Mouse (Mus musculus) left cerebral cortex, postnatal 25 days (tissue): ENCODE data around the gene Gtf3c6. TPM values are rescaled to one million over a fixed set of nuclear protein-coding genes. Genes with fewer than 3 reads are reported as not detected.

Experiments
- DNase-seq, 2 experiments: peaks; one replicate each; pipeline ENCODE4 v3.0.0; 2022; ENCODE audit warnings: low spot score in 2 of 2, mixed read lengths in 1 of 2
- intact Hi-C: fragments of 180-260 bp; cut with DNase I; formaldehyde crosslinking; loops from one replicate; pipeline ENCODE4 v1.15.1; 2025
- total RNA-seq, 2 experiments: library from RNA; stranded (reverse); gene quantifications; 2 replicates each; pipeline ENCODE4 v1.2.3; 2021

The Gtf3c6 gene
- 10 to 100 TPM; 22.6 to 24.5 TPM for total RNA-seq

DNA sequence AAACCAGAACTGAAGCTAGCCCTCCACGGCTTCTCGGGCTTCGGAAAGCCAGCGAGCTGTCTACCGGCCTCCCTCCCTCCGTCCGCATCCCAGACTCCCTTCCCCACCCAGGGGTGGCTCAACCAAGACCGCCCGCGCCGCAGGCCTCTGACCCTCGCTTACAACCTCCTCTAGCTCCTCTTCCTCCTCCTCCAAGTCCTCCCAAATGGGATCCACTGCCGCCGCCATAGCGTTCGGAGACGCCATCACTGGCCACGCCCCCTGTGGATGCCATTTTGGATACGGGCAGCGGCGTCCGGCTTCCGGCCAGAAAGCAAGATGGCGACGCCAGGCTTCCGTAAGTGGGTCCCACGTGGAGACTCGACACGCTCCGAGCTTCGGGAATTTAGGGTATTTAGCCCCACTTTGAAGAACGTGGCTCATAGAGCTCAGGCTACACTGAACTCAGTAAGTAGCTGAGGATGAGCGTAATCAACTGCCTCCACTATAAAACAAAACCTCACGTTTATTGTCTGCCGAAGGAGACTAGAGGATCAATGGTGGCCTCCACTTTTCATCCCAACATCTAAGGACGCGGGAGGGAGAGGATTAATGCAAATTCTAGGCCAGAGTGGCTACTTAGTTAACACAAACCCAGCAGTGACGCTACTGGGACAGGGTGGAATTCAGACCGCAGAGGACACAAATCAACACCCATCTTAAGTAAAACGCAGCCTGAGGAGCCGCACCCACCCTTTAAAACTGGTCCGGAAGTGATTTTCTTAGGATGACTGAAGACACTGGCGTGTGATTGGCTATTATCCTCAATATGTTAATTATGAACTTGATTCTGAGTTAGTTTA lies at the start of gene Gtf3c6:
TSS of gene Gtf3c6 (minus strand) at position 695 of the 842 bp plus-strand sequence.
- peak; percentile 95 for DNase-seq
- intact Hi-C loops: loop anchor here (2.0 to 5.0 kb wide), 2 partner anchors 45 to 90 kb away; partner anchors contain the start of gene Amd1

- no peak for DNase-seq
- intact Hi-C loops: no loop called here
Observed at GRCm38 (mm10) chr10:40305989-40306388, 48.1 kb upstream of the Gtf3c6 start.

DNA sequence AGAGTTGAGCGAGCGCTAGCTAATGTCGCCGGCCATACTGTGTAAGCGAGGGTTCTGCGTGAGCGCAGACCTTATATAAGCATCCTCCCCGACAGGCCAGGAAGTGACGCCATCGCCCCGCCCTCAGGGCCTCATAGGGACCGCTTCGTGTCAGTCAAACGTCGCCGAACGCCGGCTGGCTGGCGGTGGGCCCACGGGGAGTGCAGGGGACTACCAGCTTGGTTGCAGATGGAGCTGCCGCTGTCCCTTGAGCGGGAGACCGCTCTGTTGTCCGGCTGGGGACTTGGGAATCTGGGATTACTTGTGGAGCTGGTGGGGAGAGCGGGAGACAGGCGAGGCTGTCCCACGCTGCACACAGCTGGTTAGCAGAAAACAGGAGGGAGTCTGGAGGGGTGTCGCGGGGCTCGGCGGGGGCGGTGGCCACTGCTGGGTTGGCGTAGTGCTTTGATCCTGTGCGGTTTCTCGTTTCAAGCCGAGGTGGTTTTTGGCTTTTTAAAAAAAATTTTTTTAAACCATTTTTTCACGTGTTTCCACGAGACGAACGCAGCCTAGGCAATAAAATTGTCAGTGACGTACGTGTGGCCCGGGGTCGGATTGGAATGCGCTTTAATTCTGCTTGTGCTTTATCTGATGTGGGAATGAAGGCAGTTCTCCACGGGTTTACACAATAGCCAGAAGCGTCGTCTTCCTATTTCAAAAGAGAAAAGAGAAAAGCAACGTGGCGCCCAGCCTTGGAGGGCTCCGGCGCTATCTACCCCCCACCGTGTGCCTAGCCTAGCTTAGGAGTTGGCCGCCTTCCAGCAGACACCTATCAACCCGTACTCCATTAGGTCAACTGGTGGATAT lies 44.5 kb upstream of the Gtf3c6 start, which contains the start of gene Amd1:
TSS of gene Amd1 (minus strand) at position 47 of the 846 bp plus-strand sequence.
- peak; percentile 100 for DNase-seq
- intact Hi-C loops: loop anchor here (1.0 to 2.0 kb wide), 2 partner anchors 44 to 47 kb away; partner anchors contain the start of gene Gtf3c6

DNA sequence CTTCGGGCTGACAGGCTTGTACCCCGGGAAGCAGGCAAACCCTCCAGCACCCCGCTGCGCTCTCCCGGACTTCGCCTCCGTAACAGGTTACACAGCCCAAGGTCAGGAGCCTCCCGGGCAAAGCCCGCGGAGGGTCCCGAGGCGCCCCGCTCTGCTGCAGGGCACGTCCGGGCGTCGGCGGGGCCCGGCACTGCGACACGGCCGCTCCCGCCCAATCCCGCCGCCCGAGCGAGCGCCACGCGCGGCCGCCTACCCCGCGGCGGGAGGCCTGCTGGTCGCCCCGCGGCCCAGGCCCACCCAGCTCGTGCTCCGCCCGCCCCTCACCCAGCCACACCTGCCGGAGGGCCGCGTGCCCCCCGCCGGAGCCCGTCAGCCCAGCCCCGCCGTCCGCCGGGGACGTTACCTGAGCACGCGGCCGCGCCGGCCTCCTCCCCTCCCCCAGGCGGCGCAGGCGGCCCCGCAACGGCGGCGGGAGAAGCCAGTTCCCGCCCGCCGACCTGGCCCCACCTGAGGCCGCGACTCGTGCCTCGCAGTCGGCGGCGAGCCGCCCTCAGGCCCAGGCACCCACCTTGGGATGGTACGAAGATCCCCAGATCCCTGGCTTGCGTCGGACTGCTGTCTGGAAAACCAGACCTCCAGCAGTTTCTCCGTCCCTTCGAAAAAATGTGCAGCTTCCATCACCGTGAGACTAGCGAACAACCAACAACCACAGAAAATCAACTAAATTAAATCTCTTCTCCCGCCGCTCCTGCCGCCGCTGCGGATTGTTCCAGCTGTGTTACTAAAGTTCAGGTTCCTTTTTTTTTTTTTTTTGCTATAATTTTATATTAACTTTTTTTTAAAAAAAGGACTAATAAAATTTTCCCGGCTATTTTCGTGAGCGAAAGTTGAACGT lies 43.5 kb upstream of the Gtf3c6 start:
- intact Hi-C loops: loop anchor here (1.0 to 2.0 kb wide), 2 partner anchors 43 to 48 kb away; partner anchors contain the start of gene Gtf3c6
- peak; percentile 24 to 54 for DNase-seq

DNA sequence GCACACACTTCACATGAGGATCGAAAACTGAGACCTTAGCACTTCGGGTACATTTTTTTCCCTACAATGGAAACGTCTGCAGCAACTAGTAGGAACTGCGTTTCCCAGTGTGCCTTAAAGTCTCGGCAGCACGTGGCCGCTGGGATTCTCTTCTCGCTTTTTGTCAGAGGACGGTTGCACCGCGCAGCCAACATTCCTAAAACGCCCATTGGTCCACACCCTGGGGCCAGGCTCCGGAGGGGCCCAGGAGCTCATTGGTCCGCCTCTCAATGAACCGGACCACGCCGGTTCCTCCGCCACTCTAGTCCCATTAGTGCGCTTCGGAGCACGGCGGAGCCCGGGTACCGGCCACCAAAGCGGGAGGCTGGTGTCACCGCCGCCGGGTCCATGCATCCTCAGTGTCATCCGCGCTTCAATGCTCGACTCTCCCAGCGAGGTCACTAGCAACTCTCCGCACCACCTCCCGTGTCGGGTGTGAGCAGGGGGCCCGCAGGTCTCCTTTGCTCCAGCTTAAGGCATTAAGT lies 42.8 kb upstream of the Gtf3c6 start:
- intact Hi-C loops: no loop called here
- peak; percentile 84 to 90 for DNase-seq

DNA sequence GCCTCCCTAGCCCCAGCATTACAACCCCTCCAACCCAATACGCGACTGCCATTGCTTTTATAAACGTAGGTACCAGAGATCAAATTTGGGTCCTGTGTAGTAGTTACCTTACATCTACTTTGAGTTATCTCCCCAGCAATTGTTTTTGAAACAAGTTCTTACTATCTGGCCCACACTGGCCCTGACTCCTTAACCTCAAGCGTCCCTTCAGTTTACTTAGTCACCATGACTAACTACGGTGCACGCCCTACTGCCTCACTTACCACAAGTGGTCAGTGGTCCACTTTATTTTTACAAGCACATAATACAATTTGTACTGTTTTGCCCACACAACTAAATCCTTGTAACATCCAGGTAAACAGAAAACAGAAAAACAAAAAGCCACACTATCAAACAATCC lies 34.7 kb upstream of the Gtf3c6 start:
- DNase-seq: no peak
- intact Hi-C loops: no loop called here

- DNase-seq: peak in 1 of 2 experiments; percentile 11
- intact Hi-C loops: no loop called here
Observed at GRCm38 (mm10) chr10:40286767-40287166, 28.9 kb upstream of the Gtf3c6 start.

GRCm38 (mm10) chr10:40285571-40285970 lies 27.7 kb upstream of the Gtf3c6 start:
- DNase-seq: no peak
- intact Hi-C loops: no loop called here

DNA sequence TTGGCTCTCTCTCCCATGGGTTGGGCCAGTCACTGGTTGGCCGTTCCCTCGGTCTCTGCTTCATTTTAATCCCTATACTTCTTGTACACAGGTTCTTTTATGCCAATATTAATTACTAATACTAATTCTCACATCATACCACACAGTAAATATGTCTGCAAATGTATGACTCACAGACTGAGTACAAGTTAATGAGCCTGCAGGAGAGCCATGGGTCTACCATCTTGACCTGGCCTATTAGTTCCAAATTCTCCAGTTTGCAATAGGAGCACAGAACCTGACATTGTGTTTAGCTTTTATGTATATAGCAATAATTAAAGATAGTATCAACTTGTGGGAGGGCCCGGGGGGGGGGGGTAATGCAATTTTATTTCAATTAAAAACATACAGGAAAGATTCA lies 27.1 kb upstream of the Gtf3c6 start:
- intact Hi-C loops: no loop called here
- DNase-seq: no peak

- intact Hi-C loops: no loop called here
- DNase-seq: peak; percentile 48 to 78
Observed at GRCm38 (mm10) chr10:40284179-40284831, 26.4 kb upstream of the Gtf3c6 start.

- no peak for DNase-seq
Observed at GRCm38 (mm10) chr10:40283636-40284035, 25.7 kb upstream of the Gtf3c6 start.

GRCm38 (mm10) chr10:40281565-40281964 lies 23.7 kb upstream of the Gtf3c6 start:
- no peak for DNase-seq
- intact Hi-C loops: no loop called here

More at GRCm38 (mm10) chr10:40283636-40284035, 25.7 kb upstream of the Gtf3c6 start:
- intact Hi-C loops: no loop called here

DNA sequence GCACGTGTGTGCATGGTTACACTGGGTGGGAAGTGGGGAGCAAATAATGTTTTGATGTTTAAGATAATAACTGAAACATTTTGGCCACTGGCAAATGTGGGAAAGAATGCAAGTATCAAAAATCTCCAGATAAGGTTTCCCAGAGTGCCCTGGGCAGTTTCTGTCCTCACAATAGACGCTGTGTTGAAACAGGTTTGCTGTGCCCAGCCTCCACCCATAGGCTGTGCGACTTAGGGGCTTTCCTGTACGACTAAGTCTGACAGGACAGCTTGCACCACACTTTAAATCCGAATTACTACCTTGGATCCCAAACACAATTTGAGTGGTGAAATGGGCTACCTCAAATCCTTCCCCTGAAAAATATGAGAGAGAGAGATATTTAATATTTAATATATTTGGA lies 20.4 kb upstream of the Gtf3c6 start:
- intact Hi-C loops: no loop called here
- no peak for DNase-seq

- DNase-seq: peak in 1 of 2 experiments; percentile 5
- intact Hi-C loops: no loop called here
Observed at GRCm38 (mm10) chr10:40275991-40276390, 18.1 kb upstream of the Gtf3c6 start.

DNA sequence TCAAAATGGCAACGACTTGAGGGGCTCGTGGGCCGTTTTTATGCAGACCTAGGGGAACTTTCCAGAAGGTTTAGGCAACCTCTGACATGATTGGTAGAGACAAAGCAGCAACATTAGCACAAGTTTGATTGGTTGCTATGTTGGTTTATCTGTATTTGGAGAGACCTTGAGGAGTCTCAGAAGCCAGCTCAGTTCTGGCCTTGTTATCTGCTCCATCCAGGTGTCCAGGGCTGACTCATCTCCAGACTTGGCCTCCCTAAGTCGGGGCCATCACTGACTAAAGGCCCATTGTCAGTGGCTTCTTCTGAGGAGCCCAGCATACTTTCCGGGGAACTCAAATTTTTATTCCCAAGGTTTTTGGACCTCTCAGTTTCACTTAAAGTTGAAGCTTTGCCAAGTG lies 16.0 kb upstream of the Gtf3c6 start:
- intact Hi-C loops: no loop called here
- no peak for DNase-seq

GRCm38 (mm10) chr10:40271216-40271615 lies 13.3 kb upstream of the Gtf3c6 start:
- DNase-seq: no peak
- intact Hi-C loops: no loop called here

DNA sequence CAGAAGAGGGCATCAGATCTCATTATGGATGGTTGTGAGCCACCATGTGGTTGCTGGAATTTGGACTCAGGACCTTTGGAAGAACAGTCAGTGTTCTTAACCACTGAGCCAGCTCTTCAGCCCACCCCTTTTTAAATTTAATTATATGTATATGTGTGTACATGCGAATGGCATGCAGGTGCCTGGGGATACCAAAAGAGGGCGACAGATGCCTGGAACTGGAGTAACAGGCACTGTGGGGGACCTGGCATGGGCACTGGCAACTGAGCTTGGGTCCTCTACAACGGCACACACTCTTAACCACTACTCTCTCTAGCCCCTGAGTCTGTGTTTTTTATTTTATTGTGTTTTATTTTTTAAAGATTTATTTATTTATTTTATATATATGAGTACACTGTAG lies 7.0 kb upstream of the Gtf3c6 start:
- DNase-seq: no peak
- intact Hi-C loops: no loop called here

DNA sequence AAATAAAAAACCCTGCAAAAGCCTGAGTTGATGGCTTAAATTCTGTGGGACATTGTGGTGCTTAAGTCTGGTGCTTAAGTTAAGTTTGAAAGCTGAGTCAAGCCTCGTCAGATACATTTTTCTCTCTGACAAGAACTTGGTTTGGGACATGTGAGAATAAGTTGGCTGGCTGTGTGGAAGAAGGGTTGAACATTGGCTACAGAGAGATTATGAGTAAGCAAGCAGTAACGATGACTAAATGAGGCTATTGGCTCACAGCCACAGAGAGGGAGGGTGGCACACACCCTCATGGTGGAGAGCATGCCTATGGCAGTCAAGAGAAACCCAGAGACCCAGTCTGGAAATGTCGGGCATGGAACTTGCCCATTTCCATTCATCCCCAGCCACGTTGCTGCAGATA lies 5.8 kb upstream of the Gtf3c6 start:
- DNase-seq: peak in 1 of 2 experiments; percentile 60
- intact Hi-C loops: no loop called here

GRCm38 (mm10) chr10:40262200-40262599 lies 4.3 kb upstream of the Gtf3c6 start:
- intact Hi-C loops: no loop called here
- DNase-seq: no peak
